Mouse (Mus musculus) lung, embryonic 16.5 days (tissue): ENCODE measurements around the gene Steap3. TPM values are rescaled to one million over a fixed set of nuclear protein-coding genes. Genes with fewer than 3 reads are reported as not detected.
A peak's percentile ranks its signal among the peaks of the same experiment; 100 is the strongest.

Source experiments
- ATAC-seq: fragments of 200-750 bp; cut with Nextera tagmentation; 2 replicates; pipeline ENCODE4 v1.8.0; 2017; ENCODE audit warnings: low read depth, mild to moderate bottlenecking, moderate library complexity
- H3K27ac ChIP-seq: fragments of 300-500 bp; sonication (generic); 2 replicates; pipeline ENCODE4 v1.5.1; 2014; ENCODE audit warnings: mild to moderate bottlenecking, control low read depth, low read length
- H3K27me3 ChIP-seq: fragments of 300-500 bp; sonication (generic); 2 replicates; pipeline ENCODE4 v1.6.1; 2014; ENCODE audit warnings: low read depth, low read length, mixed read lengths; ENCODE audit not compliant: control insufficient read depth, insufficient read depth
- H3K36me3 ChIP-seq: fragments of 300-500 bp; sonication (generic); 2 replicates; pipeline ENCODE4 v1.6.1; 2014; ENCODE audit warnings: low read length; ENCODE audit not compliant: control insufficient read depth, insufficient read depth
- H3K4me1 ChIP-seq: fragments of 300-500 bp; sonication (generic); replicated peaks from 2 replicates; pipeline ENCODE4 v1.6.1; 2014; ENCODE audit warnings: low read length, mixed read lengths; ENCODE audit not compliant: control insufficient read depth, insufficient read depth
- H3K4me2 ChIP-seq: fragments of 300-500 bp; sonication (generic); 2 replicates; pipeline ENCODE4 v1.6.1; 2014; ENCODE audit warnings: low read depth, low read length, control low read depth
- H3K4me3 ChIP-seq: fragments of 300-500 bp; sonication (generic); 2 replicates; pipeline ENCODE4 v1.5.1; 2014; ENCODE audit warnings: mild to moderate bottlenecking, low read length, control low read depth
- H3K9ac ChIP-seq: fragments of 300-500 bp; sonication (generic); 2 replicates; pipeline ENCODE4 v1.6.1; 2014; ENCODE audit warnings: low read length, control low read depth
- H3K9me3 ChIP-seq: fragments of 300-500 bp; sonication (generic); 2 replicates; pipeline ENCODE4 v1.6.1; 2016; ENCODE audit warnings: low read length; ENCODE audit not compliant: control insufficient read depth
- WGBS: fragments of 180-500 bp; shearing (Covaris S2); extraction: QIAGEN DNeasy Blood & Tissue Kit; methylation state at CpG from one replicate; pipeline ENCODE4 v1.1.7; 2014; 5-methylcytosine and 5-hydroxymethylcytosine counted together
- polyA plus RNA-seq: library from polyadenylated mRNA; unstranded; fragments of >200 nt; fragmentation: Nextera tagmentation; extraction: Ambion mirVana; gene quantifications from 2 replicates; pipeline ENCODE4 v1.2.1, GENCODE M21; 2015

Gene Steap3
- polyA plus RNA-seq, 1 experiment from 2014 or later = 3.0 TPM

DNA sequence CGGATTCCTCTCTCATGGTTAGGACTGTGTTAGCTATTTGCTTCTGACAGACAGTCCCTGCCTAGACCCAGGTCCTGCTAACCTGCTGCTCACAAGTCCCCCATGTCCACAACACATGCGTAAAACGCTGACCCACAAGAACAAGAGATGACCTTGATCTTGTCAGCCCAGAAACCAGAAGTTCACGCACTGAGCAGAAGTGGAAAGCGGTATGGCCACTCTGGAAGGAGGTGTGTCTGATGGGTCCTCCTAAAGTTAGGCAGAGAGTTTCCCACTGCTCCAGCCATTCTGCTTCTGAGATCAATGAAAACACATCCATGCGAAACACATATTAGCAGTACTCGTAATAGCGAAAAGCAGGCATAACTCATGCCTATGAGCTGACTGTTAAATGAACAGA is 25.6 kb downstream of the Steap3 start:
- H3K9ac ChIP-seq = no peak overlapping the region
- 0 out of 2 replicates have a peak, but pooled peaks cover 2% of the 10 kb centered on the region for H3K4me1 ChIP-seq
- ATAC-seq = no peak
- no peaks in the 10 kb centered on the region for H3K36me3 ChIP-seq
- WGBS = 90% methylated on average over 8 of the region's 8 CpGs
- H3K27me3 ChIP-seq = no peaks in the 10 kb centered on the region
- H3K4me2 ChIP-seq = no peak overlapping the region
- no peak overlapping the region for H3K27ac ChIP-seq
- no peak overlapping the region for H3K4me3 ChIP-seq
- no peaks in the 10 kb centered on the region for H3K9me3 ChIP-seq

DNA sequence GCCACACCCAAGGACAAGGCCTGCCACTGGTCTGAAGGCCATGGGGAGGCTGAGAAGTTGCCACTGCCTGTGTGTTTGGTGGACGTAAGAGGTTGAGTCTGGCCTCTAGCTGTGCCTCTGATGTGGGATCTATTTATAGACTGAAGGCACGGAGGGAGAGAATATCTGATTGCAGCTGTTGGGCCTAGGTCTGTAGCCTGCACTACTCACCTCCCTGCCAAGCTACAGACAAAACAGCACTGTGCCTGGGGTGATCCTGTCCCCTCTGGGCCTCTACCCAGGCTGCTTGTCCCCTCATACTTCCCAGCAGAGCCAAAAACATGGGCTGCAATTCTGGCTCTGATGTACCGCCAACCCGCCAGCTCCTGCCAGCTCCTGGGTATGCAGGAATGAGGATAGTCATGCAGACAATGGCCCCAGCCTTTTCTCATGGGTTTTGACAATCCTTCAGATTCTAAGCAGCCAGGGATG is 26.8 kb downstream of the Steap3 start:
- WGBS = 53% methylated on average over 4 of the region's 4 CpGs
- Histone ChIP-seq H3K9me3 (no peaks in the 10 kb centered on the region), H3K4me3 (no peak overlapping the region), H3K4me1 (0 out of 2 replicates have a peak, but pooled peaks cover 2% of the 10 kb centered on the region), H3K9ac (no peak overlapping the region), H3K4me2 (no peak overlapping the region), H3K36me3 (no peaks in the 10 kb centered on the region), H3K27me3 (no peaks in the 10 kb centered on the region), H3K27ac (no peak overlapping the region)
- peak; percentile 66 for ATAC-seq

DNA sequence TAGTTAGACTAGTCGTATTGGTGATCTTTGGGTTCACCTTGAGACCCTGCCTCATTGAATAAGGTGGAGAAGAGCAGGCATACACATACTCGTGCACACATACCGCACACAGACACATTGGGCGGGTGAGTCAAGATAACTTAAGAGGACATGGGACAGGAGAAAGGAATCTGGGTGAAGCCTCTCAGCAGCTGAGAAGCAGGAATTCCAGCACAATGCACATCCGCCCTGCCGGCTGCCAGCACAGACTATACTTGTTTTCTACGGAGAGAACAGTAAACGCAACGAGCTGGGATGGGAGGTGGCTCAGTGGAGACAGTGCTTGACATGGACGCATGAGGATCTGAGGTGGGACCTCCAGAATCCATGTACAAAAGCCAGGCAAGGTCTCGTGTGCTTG is 27.9 kb downstream of the Steap3 start:
- WGBS = 77% methylated on average over 11 of the region's 11 CpGs
- no peak overlapping the region for H3K9ac ChIP-seq
- no peak overlapping the region for H3K4me3 ChIP-seq
- H3K36me3 ChIP-seq = no peaks in the 10 kb centered on the region
- no peak for ATAC-seq
- no peaks in the 10 kb centered on the region for H3K27me3 ChIP-seq
- H3K4me1 ChIP-seq = 0 out of 2 replicates have a peak, but pooled peaks cover 2% of the 10 kb centered on the region
- no peaks in the 10 kb centered on the region for H3K9me3 ChIP-seq
- no peak overlapping the region for H3K27ac ChIP-seq
- no peak overlapping the region for H3K4me2 ChIP-seq

DNA sequence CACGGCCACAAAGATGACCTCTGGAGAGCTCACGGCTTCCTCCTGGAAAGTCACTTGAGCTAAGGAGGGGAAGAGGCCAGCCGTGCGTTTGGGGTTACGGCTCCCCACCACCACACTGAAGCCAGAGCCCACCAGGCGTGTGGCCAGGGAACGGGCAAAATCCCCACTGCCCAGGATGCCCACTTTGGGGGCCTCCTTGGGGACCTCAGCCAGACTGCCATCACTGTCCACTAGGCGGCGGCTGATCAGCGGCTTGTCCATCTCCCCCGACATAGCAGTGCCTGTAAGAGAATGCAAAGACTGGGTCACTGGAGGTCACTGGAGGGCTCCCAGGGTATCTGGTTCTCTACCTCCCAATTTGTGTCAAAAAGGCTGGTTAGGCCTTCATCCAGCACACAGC is 28.5 kb downstream of the Steap3 start:
- 80% methylated on average over 11 of the region's 11 CpGs for WGBS
- Histone ChIP-seq H3K36me3 (no peaks in the 10 kb centered on the region), H3K4me1 (0 out of 2 replicates have a peak, but pooled peaks cover 2% of the 10 kb centered on the region), H3K9ac (no peak overlapping the region), H3K9me3 (no peaks in the 10 kb centered on the region), H3K27me3 (no peaks in the 10 kb centered on the region), H3K4me2 (no peak overlapping the region), H3K4me3 (no peak overlapping the region), H3K27ac (no peak overlapping the region)
- ATAC-seq = no peak

DNA sequence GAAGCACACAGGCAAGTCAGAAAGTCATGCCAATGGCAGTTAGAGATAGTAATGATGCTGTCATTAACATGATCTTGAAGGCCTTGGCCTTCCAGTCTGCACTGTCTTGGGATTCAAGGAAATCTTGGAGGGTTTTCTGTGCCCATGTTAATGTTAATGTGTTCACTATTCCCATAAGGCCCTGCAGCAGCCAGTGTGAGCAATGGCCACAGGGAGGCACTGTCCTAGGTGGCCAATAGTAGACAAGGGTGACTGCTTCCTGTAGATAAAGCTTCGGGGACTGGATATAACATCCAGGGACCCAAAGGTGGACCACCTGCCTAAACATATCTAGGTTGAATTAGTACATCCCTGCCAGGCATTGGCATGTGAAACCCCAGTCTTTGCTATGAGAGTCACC is 35.4 kb downstream of the Steap3 start:
- Histone ChIP-seq H3K9ac (no peak overlapping the region), H3K36me3 (no peaks in the 10 kb centered on the region), H3K9me3 (no peaks in the 10 kb centered on the region), H3K4me1 (no peaks in the 10 kb centered on the region), H3K4me3 (no peak overlapping the region), H3K27ac (no peak overlapping the region), H3K27me3 (no peaks in the 10 kb centered on the region), H3K4me2 (no peak overlapping the region)
- ATAC-seq = no peak
- 65% methylated on average over 1 of the region's 1 CpGs for WGBS

- Histone ChIP-seq H3K36me3 (no peaks in the 10 kb centered on the region), H3K27me3 (no peaks in the 10 kb centered on the region), H3K9me3 (no peaks in the 10 kb centered on the region), H3K4me1 (no peaks in the 10 kb centered on the region), H3K9ac (no peak overlapping the region), H3K4me3 (no peak overlapping the region), H3K4me2 (no peak overlapping the region), H3K27ac (no peak overlapping the region)
- WGBS = 74% methylated on average over 14 of the region's 14 CpGs
- ATAC-seq = no peak
These were observed 36.1 kb downstream of the Steap3 start for GRCm38 (mm10) chr1:120236424-120236823.

- no peak for ATAC-seq
- no peak overlapping the region for H3K9ac ChIP-seq
- no peaks in the 10 kb centered on the region for H3K4me1 ChIP-seq
- H3K27ac ChIP-seq = no peak overlapping the region
- WGBS = 89% methylated on average over 6 of the region's 6 CpGs
- H3K9me3 ChIP-seq = no peaks in the 10 kb centered on the region
- H3K27me3 ChIP-seq = no peaks in the 10 kb centered on the region
- no peak overlapping the region for H3K4me3 ChIP-seq
- H3K4me2 ChIP-seq = no peak overlapping the region
- no peaks in the 10 kb centered on the region for H3K36me3 ChIP-seq
These were observed 36.8 kb downstream of the Steap3 start for GRCm38 (mm10) chr1:120235631-120236215.

- Histone ChIP-seq H3K4me3 (no peak overlapping the region), H3K9ac (no peak overlapping the region), H3K4me2 (no peak overlapping the region), H3K36me3 (no peaks in the 10 kb centered on the region), H3K27me3 (no peaks in the 10 kb centered on the region), H3K4me1 (no peaks in the 10 kb centered on the region), H3K9me3 (no peaks in the 10 kb centered on the region), H3K27ac (no peak overlapping the region)
- no peak for ATAC-seq
- 66% methylated on average over 6 of the region's 6 CpGs for WGBS
These were observed 40.3 kb downstream of the Steap3 start for GRCm38 (mm10) chr1:120232170-120232569.

GRCm38 (mm10) chr1:120231334-120231733 is 41.2 kb downstream of the Steap3 start:
- Histone ChIP-seq H3K27me3 (no peaks in the 10 kb centered on the region), H3K36me3 (no peaks in the 10 kb centered on the region), H3K4me3 (no peak overlapping the region), H3K4me1 (no peaks in the 10 kb centered on the region), H3K4me2 (no peak overlapping the region), H3K9ac (no peak overlapping the region), H3K9me3 (no peaks in the 10 kb centered on the region), H3K27ac (no peak overlapping the region)
- 22% methylated on average over 6 of the region's 6 CpGs for WGBS
- ATAC-seq = 0 out of 2 replicates have a peak, but pooled peaks have one; percentile 17
